Mouse (Mus musculus) bone marrow, adult 2 months (tissue): ENCODE data around the gene Fam20b.

Experiments used
- CTCF ChIP-seq: fragments of 200-500 bp; IDR thresholded peaks from 2 replicates; pipeline ENCODE4 v1.5.1; 2011; ENCODE audit warnings: low read length, control low read depth; ENCODE audit not compliant: control insufficient read depth, insufficient read depth
- POLR2A ChIP-seq: fragments of 200-500 bp; IDR thresholded peaks from 2 replicates; pipeline ENCODE4 v1.6.1; 2011; ENCODE audit warnings: low read depth, mild to moderate bottlenecking, control low read depth, low read length, borderline replicate concordance; ENCODE audit not compliant: control insufficient read depth

- no peak for TF ChIP-seq CTCF
- no peak for TF ChIP-seq POLR2A
Measured at GRCm38 (mm10) chr1:156716681-156717080, 2.2 kb downstream of the Fam20b start.
